Comparison of ENCODE assay signal across 15 mouse cellular contexts in the genomic region with DNA sequence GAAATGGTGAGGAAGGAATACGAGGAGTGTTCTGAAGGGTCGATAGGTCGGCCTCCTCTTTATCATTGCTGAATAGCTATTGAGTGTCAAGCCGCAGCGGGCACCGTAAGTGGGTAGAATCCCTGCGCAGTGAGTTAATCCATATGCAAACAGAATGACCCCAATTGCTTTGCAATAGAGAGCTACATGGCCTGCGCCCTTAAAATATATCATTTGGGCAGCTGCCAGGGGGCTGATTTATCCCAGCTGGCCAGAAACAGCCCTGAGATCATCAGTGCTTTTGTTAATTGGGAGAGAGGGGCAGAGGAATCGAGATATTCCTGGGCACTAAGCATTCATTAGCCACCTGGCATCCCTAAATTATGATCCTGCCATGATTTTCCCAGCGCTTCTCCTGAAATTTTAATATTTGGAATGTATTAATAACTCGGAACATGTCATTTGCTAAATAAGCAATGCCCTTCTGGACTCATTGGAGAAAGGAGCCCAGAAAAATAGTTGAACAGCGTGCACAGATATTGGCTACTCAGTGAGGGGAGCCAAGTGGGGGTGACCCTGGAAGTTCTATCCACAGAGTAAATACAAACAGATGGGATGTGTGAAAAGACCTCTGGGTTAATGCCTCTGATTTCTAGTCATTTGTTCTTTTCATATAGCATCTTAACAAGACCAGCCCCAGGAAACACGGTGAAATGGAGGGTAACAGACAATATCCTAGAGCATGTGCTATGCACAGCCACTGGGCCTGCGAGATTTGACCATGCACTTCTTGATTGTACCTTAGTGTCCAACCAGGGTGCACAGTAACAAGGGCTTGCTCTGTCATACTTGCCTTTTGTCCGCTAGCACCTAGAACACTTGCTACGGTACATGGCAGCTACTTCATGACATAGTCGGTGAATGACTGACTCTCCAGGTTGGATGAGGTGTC. TPM values are rescaled to one million over a fixed set of nuclear protein-coding genes. Genes with fewer than 3 reads are reported as not detected.
DNase-seq lines count a peak whose midpoint lies in the region; ATAC-seq lines count a peak whose summit lies in the region.
"Had no signal": no experiment of that assay in that cellular context is flagged by ENCODE, and none has a peak within 500 bp of the region (broad histone marks: within the 10 kb centered on the region; RNA-seq: fewer than 3 reads in every experiment).

No protein-coding gene starts in this region.

- no peak overlapping the region for H3K4me2 ChIP-seq in forebrain, embryonic 11.5 days (ENCODE audit: low read depth, low read length, severe bottlenecking)
- H3K4me2 ChIP-seq in hindbrain, embryonic 12.5 days (replicated peaks) = no peak overlapping the region
- no peak overlapping the region for H3K4me2 ChIP-seq in midbrain, embryonic 15.5 days
- H3K4me2 ChIP-seq: heart, embryonic 12.5 days had no signal

- peaks cover 5% of the 10 kb centered on the region; the same call in 1 of the 2 replicates for H3K4me1 ChIP-seq in forebrain, embryonic 11.5 days (replicated peaks; ENCODE audit: control insufficient read depth, insufficient read depth, low read length)
- peaks cover 40% of the 10 kb centered on the region for H3K4me1 ChIP-seq in forebrain, embryonic 10.5 days
- no peaks in the 10 kb centered on the region for H3K4me1 ChIP-seq in megakaryocyte, embryonic 14.5 days
- peaks cover 31% of the 10 kb centered on the region for H3K4me1 ChIP-seq in hindbrain, embryonic 12.5 days
- H3K4me1 ChIP-seq in midbrain, embryonic 15.5 days = peaks cover 9% of the 10 kb centered on the region; the same call in 1 of the 2 replicates

- peak; percentile 47; the same call in 1 of the 2 replicates for ATAC-seq in forebrain, embryonic 11.5 days (replicated peaks; ENCODE audit: low FRiP score)
- no peak for ATAC-seq in megakaryocyte, adult 5-6 weeks (ENCODE audit: poor library complexity, severe bottlenecking)
- ATAC-seq in hindbrain, embryonic 12.5 days (ENCODE audit: low FRiP score) = peak; percentile 82
- ATAC-seq in midbrain, embryonic 15.5 days (replicated peaks) = peak; percentile 34; the same call in 1 of the 2 replicates
- ATAC-seq in granulocyte monocyte progenitor cell, adult 5-6 weeks (replicated peaks; ENCODE audit: poor library complexity, severe bottlenecking) = no peak
- ATAC-seq: lung, postnatal 0 days had no signal

- no peak overlapping the region for H3K9ac ChIP-seq in forebrain, embryonic 11.5 days (ENCODE audit: low read length)
- no peak overlapping the region for H3K9ac ChIP-seq in hindbrain, embryonic 12.5 days
- no peak overlapping the region for H3K9ac ChIP-seq in midbrain, embryonic 15.5 days
- H3K9ac ChIP-seq: heart, embryonic 12.5 days had no signal

- intact Hi-C loops in gastrocnemius, postnatal 14 days (cut with DNase I; ENCODE audit: low total_unique reads) = no loop called here

- WGBS in forebrain, embryonic 11.5 days = 65% methylated on average over 17 of the region's 17 CpGs
- 80% methylated on average over 17 of the region's 17 CpGs for WGBS in forebrain, embryonic 10.5 days
- WGBS in hindbrain, embryonic 12.5 days = 50% methylated on average over 17 of the region's 17 CpGs
- WGBS in midbrain, embryonic 15.5 days = 47% methylated on average over 17 of the region's 17 CpGs

- H3K27ac ChIP-seq in forebrain, embryonic 11.5 days (ENCODE audit: low read depth, low read length) = no peak overlapping the region; the same call in 1 of the 2 replicates
- no peak overlapping the region for H3K27ac ChIP-seq in forebrain, embryonic 10.5 days
- peak overlapping the region; percentile 62 for H3K27ac ChIP-seq in hindbrain, embryonic 12.5 days
- H3K27ac ChIP-seq in midbrain, embryonic 15.5 days = no peak overlapping the region

- H3K27me3 ChIP-seq in forebrain, embryonic 11.5 days (ENCODE audit: control insufficient read depth, insufficient read depth, low read length) = no peaks in the 10 kb centered on the region
- no peaks in the 10 kb centered on the region for H3K27me3 ChIP-seq in forebrain, embryonic 10.5 days (ENCODE audit: poor library complexity, severe bottlenecking)
- H3K27me3 ChIP-seq in megakaryocyte, embryonic 14.5 days (replicated peaks) = peaks cover 8% of the 10 kb centered on the region
- H3K27me3 ChIP-seq in hindbrain, embryonic 12.5 days = no peaks in the 10 kb centered on the region
- no peaks in the 10 kb centered on the region for H3K27me3 ChIP-seq in midbrain, embryonic 15.5 days (replicated peaks)
- H3K27me3 ChIP-seq: heart, embryonic 12.5 days had no signal

- H3K36me3 ChIP-seq in forebrain, embryonic 11.5 days (ENCODE audit: control insufficient read depth, insufficient read depth, low read length) = no peaks in the 10 kb centered on the region
- no peaks in the 10 kb centered on the region for H3K36me3 ChIP-seq in forebrain, embryonic 10.5 days (replicated peaks)
- no peaks in the 10 kb centered on the region for H3K36me3 ChIP-seq in megakaryocyte, embryonic 14.5 days (replicated peaks; ENCODE audit: low read length)
- no peaks in the 10 kb centered on the region for H3K36me3 ChIP-seq in hindbrain, embryonic 12.5 days
- no peaks in the 10 kb centered on the region for H3K36me3 ChIP-seq in midbrain, embryonic 15.5 days (replicated peaks)
- H3K36me3 ChIP-seq: heart, embryonic 12.5 days had no signal

- H3K4me3 ChIP-seq in forebrain, embryonic 11.5 days (ENCODE audit: low read depth, low read length) = no peak overlapping the region
- no peak overlapping the region for H3K4me3 ChIP-seq in forebrain, embryonic 10.5 days
- H3K4me3 ChIP-seq in megakaryocyte, embryonic 14.5 days (replicated peaks) = peak overlapping the region; percentile 4
- H3K4me3 ChIP-seq in hindbrain, embryonic 12.5 days = no peak overlapping the region
- H3K4me3 ChIP-seq in midbrain, embryonic 15.5 days = no peak overlapping the region
- H3K4me3 ChIP-seq: heart, embryonic 12.5 days had no signal

- no peak for DNase-seq in forebrain, embryonic 11.5 days (ENCODE audit: low spot score)
- DNase-seq in forebrain, embryonic 10.5 days (ENCODE audit: extremely low spot score, low spot score) = no peak
- no peak for DNase-seq in gastrocnemius, postnatal 14 days
- DNase-seq: adrenal gland, postnatal 10 days; gastrocnemius, postnatal 10 days; liver; thymus, adult 2 months had no signal

- no peaks in the 10 kb centered on the region for H3K9me3 ChIP-seq in forebrain, embryonic 11.5 days (ENCODE audit: control insufficient read depth, low read length)
- H3K9me3 ChIP-seq in forebrain, embryonic 10.5 days = no peaks in the 10 kb centered on the region
- H3K9me3 ChIP-seq in megakaryocyte, embryonic 14.5 days = 0 out of 2 replicates have a peak, but pooled peaks cover 4% of the 10 kb centered on the region
- H3K9me3 ChIP-seq in hindbrain, embryonic 12.5 days (replicated peaks) = no peaks in the 10 kb centered on the region
- no peaks in the 10 kb centered on the region for H3K9me3 ChIP-seq in midbrain, embryonic 15.5 days

RNA-seq across cellular contexts. Expression of gene Cnmd, which starts 11.4 kb away (rescaled TPM):
- 3.4 and 4.1 TPM in 2 replicates for polyA plus RNA-seq in forebrain, embryonic 11.5 days (2014; fragmentation: Nextera tagmentation; extraction: Ambion mirVana)
- polyA plus RNA-seq in forebrain, embryonic 10.5 days (2016; fragmentation: Nextera tagmentation; extraction: Ambion mirVana) = 1.7 TPM in 2 replicates
- polyA plus RNA-seq in megakaryocyte, embryonic 14.5 days (2012; ENCODE audit: insufficient read depth, low replicate concordance) = not detected in 2 replicates
- total RNA-seq in megakaryocyte, adult 5-6 weeks (2015) = 0.56 TPM in 1 of 2 replicates, not detected in the other
- not detected in 2 replicates for total RNA-seq in megakaryocyte, adult 5-6 weeks (2017)
- polyA plus RNA-seq in hindbrain, embryonic 12.5 days (2016; fragmentation: Nextera tagmentation; extraction: Ambion mirVana) = 66.9 and 90.7 TPM in 2 replicates
- 1.9 and 2.1 TPM in 2 replicates for polyA plus RNA-seq in midbrain, embryonic 15.5 days (2015; fragmentation: Nextera tagmentation; extraction: Ambion mirVana)
- 1 to 10 TPM in 1 of 2 experiments, under 1 TPM in 1; 0.76 to 1.4 TPM for total RNA-seq in gastrocnemius, postnatal 14 days (2021)
- not detected in 2 replicates for total RNA-seq in granulocyte monocyte progenitor cell, adult 5-6 weeks (2014; fragmentation: Nextera tagmentation)
- total RNA-seq in granulocyte monocyte progenitor cell, adult 5-6 weeks (2017) = not detected in 2 replicates
- total RNA-seq: common myeloid progenitor, adult 5-6 weeks had no signal

Comparison
In these comparisons a context has a peak if more than half of its experiments do, and no peak if none do; other contexts are left out.
1. ATAC-seq: peak in forebrain, embryonic 11.5 days (single experiment), hindbrain, embryonic 12.5 days (single experiment) and midbrain, embryonic 15.5 days (single experiment); none in megakaryocyte, adult 5-6 weeks (single experiment) and granulocyte monocyte progenitor cell, adult 5-6 weeks (single experiment).
2. RNA of gene Cnmd, which starts 11.4 kb away (polyA plus RNA-seq): 66.9 to 90.7 TPM in hindbrain, embryonic 12.5 days; 3.4 to 4.1 TPM in forebrain, embryonic 11.5 days, 1.9 to 2.1 TPM in midbrain, embryonic 15.5 days, 1.7 TPM in forebrain, embryonic 10.5 days and not detected in megakaryocyte, embryonic 14.5 days; every median in the first group is over 10 times any median in the second.